Mouse (Mus musculus) neutrophil, adult 5-6 weeks (primary cell): ENCODE data around the gene Arhgap31. TPM values are rescaled to one million over a fixed set of nuclear protein-coding genes. Genes with fewer than 3 reads are reported as not detected.

Experiments
- ATAC-seq: fragments of 151-379, 151-347 bp; 2 replicates; pipeline ENCODE4 v1.8.0; 2017; ENCODE audit warnings: mild to moderate bottlenecking, moderate TSS enrichment; ENCODE audit not compliant: insufficient number of reproducible peaks, poor library complexity, low FRiP score, severe bottlenecking; ENCODE audit errors: extremely low read depth
- total RNA-seq: library from RNA; stranded (forward); fragments of 200-1000 nt; gene quantifications from 2 replicates; pipeline ENCODE4 v1.2.3, GENCODE M21; 2017

Gene Arhgap31
- total RNA-seq, 1 experiment from 2014 or later = 19.4 TPM

GRCm38 (mm10) chr16:38587163-38587562 is 125.9 kb downstream of the Arhgap31 start:
- no peak for ATAC-seq

- ATAC-seq = no peak
Measured at GRCm38 (mm10) chr16:38585186-38585585, 127.9 kb downstream of the Arhgap31 start.

- ATAC-seq = no peak
Measured at GRCm38 (mm10) chr16:38584761-38585160, 128.3 kb downstream of the Arhgap31 start.

GRCm38 (mm10) chr16:38571481-38571880 is 141.6 kb downstream of the Arhgap31 start:
- no peak for ATAC-seq

GRCm38 (mm10) chr16:38568192-38568591 is 144.9 kb downstream of the Arhgap31 start:
- no peak for ATAC-seq

- ATAC-seq = no peak
Measured at GRCm38 (mm10) chr16:38563516-38563915, 149.6 kb downstream of the Arhgap31 start.

- ATAC-seq = no peak
Measured at GRCm38 (mm10) chr16:38562968-38563327, 150.1 kb downstream of the Arhgap31 start.

- peak; percentile 97 for ATAC-seq
Measured at GRCm38 (mm10) chr16:38562131-38562967, 150.7 kb downstream of the Arhgap31 start.

GRCm38 (mm10) chr16:38558221-38558748 is 154.8 kb downstream of the Arhgap31 start, which contains the start of gene Tmem39a:
Gene Tmem39a, plus strand, starts transcription at chr16:38558698.
- ATAC-seq = no peak

GRCm38 (mm10) chr16:38555988-38556387 is 157.1 kb downstream of the Arhgap31 start:
- ATAC-seq = no peak

GRCm38 (mm10) chr16:38549479-38550396 is 163.3 kb downstream of the Arhgap31 start, which contains the start of gene Poglut1:
Gene Poglut1, minus strand, starts transcription at chr16:38550258.
- peak; percentile 75; the same call in 1 of the 2 replicates for ATAC-seq

Other genes with a start within 250 kb of the Arhgap31 start
- gene Timmdc1, start 190.6 kb downstream of the Arhgap31 start, total RNA-seq = 17.3 and 18.0 TPM in 2 replicates
- gene Poglut1, start 163.0 kb downstream of the Arhgap31 start, total RNA-seq = 16.6 and 18.5 TPM in 2 replicates
- gene Tmem39a, start 154.6 kb downstream of the Arhgap31 start, total RNA-seq = 39.5 and 46.3 TPM in 2 replicates
- 0.70 and 2.6 TPM in 2 replicates for gene B4galt4, start 29.0 kb upstream of the Arhgap31 start, total RNA-seq
- 4.3 and 4.8 TPM in 2 replicates for gene Upk1b, start 87.1 kb upstream of the Arhgap31 start, total RNA-seq
- gene 4930435E12Rik, start 115.5 kb upstream of the Arhgap31 start, total RNA-seq = not detected in 2 replicates
- gene Igsf11, start 179.4 kb upstream of the Arhgap31 start, total RNA-seq = not detected in 2 replicates